Mouse (Mus musculus) forebrain, embryonic 16.5 days (tissue): ENCODE measurements around the gene Gm21679. TPM values are rescaled to one million over a fixed set of nuclear protein-coding genes. Genes with fewer than 3 reads are reported as not detected.
"Not testable (repeated sequence)": the region's sequence is repeated elsewhere in the genome, so short reads cannot be mapped to it uniquely, and the experiment has no call there.

Experiments used
- ATAC-seq: fragments of 200-750 bp; cut with Nextera tagmentation; 2 replicates; pipeline ENCODE4 v1.8.0; 2017; ENCODE audit warnings: mild to moderate bottlenecking, moderate library complexity
- H3K27ac ChIP-seq: fragments of 300-500 bp; sonication (generic); 2 replicates; pipeline ENCODE4 v1.5.1; 2014; ENCODE audit warnings: low read length, control low read depth
- H3K27me3 ChIP-seq: fragments of 300-500 bp; sonication (generic); replicated peaks from 2 replicates; pipeline ENCODE4 v1.6.1; 2014; ENCODE audit warnings: low read length; ENCODE audit not compliant: control insufficient read depth, insufficient read depth
- H3K36me3 ChIP-seq: fragments of 300-500 bp; sonication (generic); 2 replicates; pipeline ENCODE4 v1.6.1; 2014; ENCODE audit not compliant: control insufficient read depth, insufficient read depth
- H3K4me1 ChIP-seq: fragments of 300-500 bp; sonication (generic); replicated peaks from 2 replicates; pipeline ENCODE4 v1.6.1; 2014; ENCODE audit warnings: low read length; ENCODE audit not compliant: control insufficient read depth, insufficient read depth
- H3K4me2 ChIP-seq: fragments of 300-500 bp; sonication (generic); 2 replicates; pipeline ENCODE4 v1.6.1; 2014; ENCODE audit warnings: mild to moderate bottlenecking, low read length, control low read depth
- H3K4me3 ChIP-seq: fragments of 300-500 bp; sonication (generic); replicated peaks from 2 replicates; pipeline ENCODE4 v1.5.1; 2014; ENCODE audit warnings: mild to moderate bottlenecking, low read length, control low read depth
- H3K9ac ChIP-seq: fragments of 300-500 bp; sonication (generic); replicated peaks from 2 replicates; pipeline ENCODE4 v1.6.1; 2014; ENCODE audit warnings: low read depth, low read length, control low read depth
- H3K9me3 ChIP-seq: fragments of 300-500 bp; sonication (generic); 2 replicates; pipeline ENCODE4 v1.6.1; 2016; ENCODE audit warnings: low read length; ENCODE audit not compliant: control insufficient read depth
- WGBS: fragments of 180-500 bp; shearing (Covaris S2); extraction: QIAGEN DNeasy Blood & Tissue Kit; methylation state at CpG from one replicate; pipeline ENCODE4 v1.1.7; 2014; 5-methylcytosine and 5-hydroxymethylcytosine counted together
- polyA plus RNA-seq: library from polyadenylated mRNA; unstranded; fragments of >200 nt; fragmentation: Nextera tagmentation; extraction: Ambion mirVana; gene quantifications from 2 replicates; pipeline ENCODE4 v1.2.1, GENCODE M21; 2015

Gm21679 gene
- polyA plus RNA-seq = not detected in 2 replicates

- H3K36me3 ChIP-seq, H3K9ac ChIP-seq, H3K27me3 ChIP-seq, H3K4me2 ChIP-seq, H3K4me1 ChIP-seq, H3K27ac ChIP-seq, H3K4me3 ChIP-seq, H3K9me3 ChIP-seq, ATAC-seq: not testable (repeated sequence)
- no CpG with 5 or more reads among the region's 3 CpGs for WGBS
These were observed at the start of gene Gm21679 for GRCm38 (mm10) chrY:29683270-29683669. TSS of gene Gm21679 (minus strand) at chrY:29683370.
